Mouse (Mus musculus) neural tube, embryonic 11.5 days (tissue): ENCODE measurements around the gene Clcn7. TPM values are rescaled to one million over a fixed set of nuclear protein-coding genes. Genes with fewer than 3 reads are reported as not detected.

ENCODE experiments used
- ATAC-seq: fragments of 200-750 bp; cut with Nextera tagmentation; 2 replicates; pipeline ENCODE4 v1.8.0; 2017; ENCODE audit warnings: moderate number of reproducible peaks, mild to moderate bottlenecking, moderate TSS enrichment, moderate library complexity; ENCODE audit not compliant: insufficient read depth, low FRiP score, low TSS enrichment
- DNase-seq: peaks from one replicate; pipeline ENCODE4 v3.0.0-alpha.2; 2015; ENCODE audit warnings: low spot score
- H3K27ac ChIP-seq: fragments of 300-500 bp; sonication (generic); 2 replicates; pipeline ENCODE4 v1.5.1; 2014; ENCODE audit warnings: low read depth, mild to moderate bottlenecking, low read length
- H3K27me3 ChIP-seq: fragments of 300-500 bp; sonication (generic); 2 replicates; pipeline ENCODE4 v1.6.1; 2014; ENCODE audit warnings: mild to moderate bottlenecking, low read length, mixed read lengths; ENCODE audit not compliant: control insufficient read depth, insufficient read depth
- H3K36me3 ChIP-seq: fragments of 300-500 bp; sonication (generic); 2 replicates; pipeline ENCODE4 v1.6.1; 2014; ENCODE audit warnings: mild to moderate bottlenecking, low read length, moderate library complexity, mixed read lengths; ENCODE audit not compliant: control insufficient read depth, insufficient read depth
- H3K4me1 ChIP-seq: fragments of 300-500 bp; sonication (generic); 2 replicates; pipeline ENCODE4 v1.6.1; 2014; ENCODE audit warnings: low read length, mixed read lengths; ENCODE audit not compliant: control insufficient read depth, insufficient read depth
- H3K4me2 ChIP-seq: fragments of 300-500 bp; sonication (generic); 2 replicates; pipeline ENCODE4 v1.6.1; 2014; ENCODE audit warnings: low read depth, mild to moderate bottlenecking, moderate library complexity
- H3K4me3 ChIP-seq: fragments of 300-500 bp; sonication (generic); 2 replicates; pipeline ENCODE4 v1.5.1; 2014; ENCODE audit warnings: low read depth, low read length
- H3K9ac ChIP-seq: fragments of 300-500 bp; sonication (generic); 2 replicates; pipeline ENCODE4 v1.6.1; 2014; ENCODE audit warnings: mild to moderate bottlenecking, low read length
- H3K9me3 ChIP-seq: fragments of 300-500 bp; sonication (generic); 2 replicates; pipeline ENCODE4 v1.6.1; 2016; ENCODE audit warnings: low read length; ENCODE audit not compliant: control insufficient read depth
- WGBS: fragments of 180-500 bp; shearing (Covaris S2); extraction: QIAGEN DNeasy Blood & Tissue Kit; methylation state at CpG from one replicate; pipeline ENCODE4 v1.1.7; 2014; 5-methylcytosine and 5-hydroxymethylcytosine counted together
- polyA plus RNA-seq: library from polyadenylated mRNA; unstranded; fragments of >200 nt; fragmentation: Nextera tagmentation; extraction: Ambion mirVana; gene quantifications from 2 replicates; pipeline ENCODE4 v1.2.1, GENCODE M21; 2014

Gene Clcn7
- 20.5 and 22.4 TPM in 2 replicates for polyA plus RNA-seq

GRCm38 (mm10) chr17:25133275-25133698, at the start of gene Clcn7:
Gene Clcn7, plus strand, starts transcription at chr17:25133391.
- no peaks in the 10 kb centered on the region for H3K36me3 ChIP-seq
- H3K27me3 ChIP-seq: no peaks in the 10 kb centered on the region
- DNase-seq (peak; percentile 91), ATAC-seq (peak; percentile 90)
- H3K4me1 ChIP-seq: peaks cover 7% of the 10 kb centered on the region
- H3K9ac ChIP-seq: peak within 1 kb of the TSS; percentile 82
- WGBS: under 1% methylated on average over 35 of the region's 40 CpGs
- peak within 1 kb of the TSS; percentile 75 for H3K4me2 ChIP-seq
- H3K9me3 ChIP-seq: no peaks in the 10 kb centered on the region
- peak within 1 kb of the TSS; percentile 83 for H3K4me3 ChIP-seq
- H3K27ac ChIP-seq: no peak within 1 kb of the TSS

- no peaks in the 10 kb centered on the region for H3K9me3 ChIP-seq
- H3K27ac ChIP-seq: peak within 1 kb of the TSS; percentile 70
- DNase-seq (peak; percentile 45), ATAC-seq (no peak)
- H3K27me3 ChIP-seq: no peaks in the 10 kb centered on the region
- H3K9ac ChIP-seq: no peak within 1 kb of the TSS
- no peak within 1 kb of the TSS for H3K4me3 ChIP-seq
- 0 out of 2 replicates have a peak, but pooled peaks cover under 1% of the 10 kb centered on the region for H3K36me3 ChIP-seq
- 0 out of 2 replicates have a peak within 1 kb of the TSS, but pooled peaks have one; percentile 2 for H3K4me2 ChIP-seq
- no peaks in the 10 kb centered on the region for H3K4me1 ChIP-seq
- 49% methylated on average over 7 of the region's 7 CpGs for WGBS
These were observed 49.7 kb upstream of the Clcn7 start, which contains the start of gene Tmem204 for GRCm38 (mm10) chr17:25083444-25083931. Gene Tmem204, minus strand, starts transcription at chr17:25083591.

- Histone ChIP-seq H3K27me3 (no peaks in the 10 kb centered on the region), H3K4me3 (no peak overlapping the region), H3K4me1 (no peaks in the 10 kb centered on the region), H3K9me3 (no peaks in the 10 kb centered on the region), H3K36me3 (0 out of 2 replicates have a peak, but pooled peaks cover 2% of the 10 kb centered on the region), H3K9ac (no peak overlapping the region), H3K4me2 (no peak overlapping the region), H3K27ac (no peak overlapping the region)
- WGBS: 73% methylated on average over 13 of the region's 13 CpGs
- ATAC-seq (no peak), DNase-seq (no peak)
These were observed 48.3 kb upstream of the Clcn7 start for GRCm38 (mm10) chr17:25084835-25085385.

GRCm38 (mm10) chr17:25086724-25087123, 46.5 kb upstream of the Clcn7 start:
- H3K27ac ChIP-seq: no peak overlapping the region
- no peak overlapping the region for H3K9ac ChIP-seq
- H3K36me3 ChIP-seq: 0 out of 2 replicates have a peak, but pooled peaks cover 2% of the 10 kb centered on the region
- DNase-seq (no peak), ATAC-seq (no peak)
- H3K4me1 ChIP-seq: no peaks in the 10 kb centered on the region
- 92% methylated on average over 7 of the region's 7 CpGs for whole genome bisulfite sequencing
- no peak overlapping the region for H3K4me2 ChIP-seq
- H3K27me3 ChIP-seq: no peaks in the 10 kb centered on the region
- H3K9me3 ChIP-seq: no peaks in the 10 kb centered on the region
- no peak overlapping the region for H3K4me3 ChIP-seq

GRCm38 (mm10) chr17:25089158-25089557, 44.0 kb upstream of the Clcn7 start:
- H3K4me1 ChIP-seq: no peaks in the 10 kb centered on the region
- no peak overlapping the region for H3K4me3 ChIP-seq
- H3K36me3 ChIP-seq: 0 out of 2 replicates have a peak, but pooled peaks cover 2% of the 10 kb centered on the region
- no peaks in the 10 kb centered on the region for H3K9me3 ChIP-seq
- no peaks in the 10 kb centered on the region for H3K27me3 ChIP-seq
- no peak overlapping the region for H3K27ac ChIP-seq
- ATAC-seq: no peak
- 93% methylated on average over 10 of the region's 10 CpGs for WGBS
- H3K4me2 ChIP-seq: no peak overlapping the region
- H3K9ac ChIP-seq: no peak overlapping the region
- no peak for DNase-seq

GRCm38 (mm10) chr17:25090450-25090849, 42.7 kb upstream of the Clcn7 start:
- Histone ChIP-seq H3K27me3 (no peaks in the 10 kb centered on the region), H3K4me1 (no peaks in the 10 kb centered on the region), H3K27ac (no peak overlapping the region), H3K36me3 (0 out of 2 replicates have a peak, but pooled peaks cover 2% of the 10 kb centered on the region), H3K4me2 (no peak overlapping the region), H3K4me3 (no peak overlapping the region), H3K9ac (no peak overlapping the region), H3K9me3 (no peaks in the 10 kb centered on the region)
- WGBS: 94% methylated on average over 10 of the region's 10 CpGs
- ATAC-seq (no peak), DNase-seq (no peak)

GRCm38 (mm10) chr17:25096221-25096620, 37.0 kb upstream of the Clcn7 start:
- no peaks in the 10 kb centered on the region for H3K27me3 ChIP-seq
- H3K4me1 ChIP-seq: no peaks in the 10 kb centered on the region
- no peak overlapping the region for H3K27ac ChIP-seq
- DNase-seq (no peak), ATAC-seq (no peak)
- no peak overlapping the region for H3K4me3 ChIP-seq
- H3K9me3 ChIP-seq: no peaks in the 10 kb centered on the region
- no peak overlapping the region for H3K4me2 ChIP-seq
- peaks cover 15% of the 10 kb centered on the region for H3K36me3 ChIP-seq
- WGBS: 90% methylated on average over 2 of the region's 2 CpGs
- no peak overlapping the region for H3K9ac ChIP-seq

- ATAC-seq: no peak
- Histone ChIP-seq H3K9ac (no peak overlapping the region), H3K36me3 (peaks cover 20% of the 10 kb centered on the region), H3K27ac (no peak overlapping the region), H3K4me3 (no peak overlapping the region), H3K27me3 (no peaks in the 10 kb centered on the region), H3K4me2 (no peak overlapping the region), H3K9me3 (no peaks in the 10 kb centered on the region), H3K4me1 (no peaks in the 10 kb centered on the region)
- no peak for DNase-seq
- WGBS: 92% methylated on average over 6 of the region's 6 CpGs
These were observed 33.1 kb upstream of the Clcn7 start for GRCm38 (mm10) chr17:25100052-25100451.

- Histone ChIP-seq H3K9ac (no peak overlapping the region), H3K36me3 (peaks cover 22% of the 10 kb centered on the region), H3K27ac (no peak overlapping the region), H3K27me3 (no peaks in the 10 kb centered on the region), H3K9me3 (no peaks in the 10 kb centered on the region), H3K4me3 (no peak overlapping the region), H3K4me1 (no peaks in the 10 kb centered on the region), H3K4me2 (no peak overlapping the region)
- ATAC-seq (no peak), DNase-seq (no peak)
- WGBS: 96% methylated on average over 11 of the region's 11 CpGs
These were observed 31.9 kb upstream of the Clcn7 start for GRCm38 (mm10) chr17:25101338-25101737.
